Mouse (Mus musculus) limb, embryonic 12.5 days (tissue): ENCODE data around the gene Mkrn2. TPM values are rescaled to one million over a fixed set of nuclear protein-coding genes. Genes with fewer than 3 reads are reported as not detected.

Experiments
- ATAC-seq: fragments of 200-750 bp; cut with Nextera tagmentation; 2 replicates; pipeline ENCODE4 v1.8.0; 2017; ENCODE audit warnings: low read depth, moderate TSS enrichment; ENCODE audit not compliant: insufficient number of reproducible peaks, insufficient read depth, low FRiP score, low TSS enrichment
- H3K27ac ChIP-seq: fragments of 300-500 bp; sonication (generic); 2 replicates; pipeline ENCODE4 v1.5.1; 2016; ENCODE audit warnings: mild to moderate bottlenecking, moderate library complexity
- H3K27me3 ChIP-seq: fragments of 300-500 bp; sonication (generic); 2 replicates; pipeline ENCODE4 v1.6.1; 2016; ENCODE audit warnings: mild to moderate bottlenecking, moderate library complexity
- H3K36me3 ChIP-seq: fragments of 300-500 bp; sonication (generic); 2 replicates; pipeline ENCODE4 v1.6.1; 2016; ENCODE audit warnings: mild to moderate bottlenecking, moderate library complexity
- H3K4me1 ChIP-seq: fragments of 300-500 bp; sonication (generic); replicated peaks from 2 replicates; pipeline ENCODE4 v1.6.1; 2016
- H3K4me2 ChIP-seq: fragments of 300-500 bp; sonication (generic); 2 replicates; pipeline ENCODE4 v1.6.1; 2016; ENCODE audit warnings: mild to moderate bottlenecking, moderate library complexity
- H3K4me3 ChIP-seq: fragments of 300-500 bp; sonication (generic); replicated peaks from 2 replicates; pipeline ENCODE4 v1.5.1; 2016; ENCODE audit warnings: mild to moderate bottlenecking
- H3K9ac ChIP-seq: fragments of 300-500 bp; sonication (generic); replicated peaks from 2 replicates; pipeline ENCODE4 v1.6.1; 2016; ENCODE audit warnings: mild to moderate bottlenecking, moderate library complexity
- H3K9me3 ChIP-seq: fragments of 300-500 bp; sonication (generic); 2 replicates; pipeline ENCODE4 v1.6.1; 2016; ENCODE audit warnings: mild to moderate bottlenecking, moderate library complexity
- WGBS: fragments of 180-500 bp; shearing (Covaris S2); methylation state at CpG from one replicate; pipeline ENCODE4 v1.1.7; 2016; 5-methylcytosine and 5-hydroxymethylcytosine counted together
- polyA plus RNA-seq: library from polyadenylated mRNA; unstranded; fragments of >200 nt; fragmentation: Nextera tagmentation; extraction: Ambion mirVana; gene quantifications from 2 replicates; pipeline ENCODE4 v1.2.1, GENCODE M21; 2016

The Mkrn2 gene
- polyA plus RNA-seq, 1 experiment from 2014 or later = 28.4 TPM

DNA sequence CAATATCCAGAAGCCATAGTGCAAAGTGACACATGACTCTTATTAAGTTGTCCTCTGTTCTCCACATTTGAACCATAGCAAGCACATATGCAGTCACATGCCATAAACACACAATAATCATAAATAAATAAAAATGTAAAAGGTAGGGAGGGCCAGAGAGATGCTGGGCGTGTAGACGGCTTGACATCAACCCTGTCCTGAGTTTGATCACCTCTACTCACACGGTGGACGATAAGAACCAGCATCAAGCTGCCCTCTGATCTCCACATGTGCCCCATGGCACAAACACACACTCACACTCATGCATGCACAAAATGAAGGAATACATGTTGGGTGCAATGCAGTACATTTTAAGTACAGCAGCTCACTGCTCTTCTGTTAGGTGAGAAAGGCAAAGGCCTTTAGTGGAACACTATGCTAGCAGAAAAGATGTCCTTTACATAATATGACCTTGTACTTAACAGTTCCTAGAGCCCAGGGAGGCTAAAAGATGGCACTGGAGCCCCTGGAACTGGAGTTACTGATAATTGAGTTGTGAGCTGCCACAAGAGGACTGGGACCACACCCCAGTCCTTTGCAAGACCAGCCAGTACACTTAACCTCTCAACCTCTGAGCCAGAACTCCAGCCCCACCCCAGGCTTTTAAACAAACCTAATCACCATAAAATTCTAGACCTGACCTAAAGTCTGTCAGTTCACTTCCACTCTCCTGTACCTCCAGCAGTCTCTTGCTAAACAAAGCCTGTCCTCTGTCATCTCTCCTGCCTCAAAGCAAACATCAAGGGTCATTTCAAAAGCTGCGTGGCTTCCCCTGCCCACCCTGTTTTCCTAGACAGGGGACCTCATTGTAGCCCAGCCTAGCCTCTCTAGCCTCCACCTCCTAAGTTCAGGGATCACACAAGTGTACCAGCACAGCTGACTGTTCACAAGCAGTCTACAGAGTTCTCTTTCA, 49.0 kb downstream of the Mkrn2 start:
- Histone ChIP-seq H3K27ac (no peak overlapping the region), H3K4me2 (no peak overlapping the region), H3K9ac (no peak overlapping the region), H3K9me3 (no peaks in the 10 kb centered on the region), H3K4me1 (peaks cover 28% of the 10 kb centered on the region), H3K27me3 (no peaks in the 10 kb centered on the region), H3K4me3 (no peak overlapping the region), H3K36me3 (no peaks in the 10 kb centered on the region)
- 59% methylated on average over 5 of the region's 5 CpGs for whole genome bisulfite sequencing
- no peak for ATAC-seq

- no peaks in the 10 kb centered on the region for H3K27me3 ChIP-seq
- peaks cover 28% of the 10 kb centered on the region for H3K4me1 ChIP-seq
- no peak overlapping the region for H3K27ac ChIP-seq
- H3K4me2 ChIP-seq = no peak overlapping the region
- no peaks in the 10 kb centered on the region for H3K36me3 ChIP-seq
- H3K9ac ChIP-seq = no peak overlapping the region
- no peak overlapping the region for H3K4me3 ChIP-seq
- no peaks in the 10 kb centered on the region for H3K9me3 ChIP-seq
- no peak for ATAC-seq
Observed at GRCm38 (mm10) chr6:115651719-115652118, 50.0 kb downstream of the Mkrn2 start.

- ATAC-seq = no peak
- Histone ChIP-seq H3K9me3 (no peaks in the 10 kb centered on the region), H3K27ac (no peak overlapping the region), H3K4me2 (no peak overlapping the region), H3K27me3 (no peaks in the 10 kb centered on the region), H3K36me3 (no peaks in the 10 kb centered on the region), H3K9ac (no peak overlapping the region), H3K4me1 (peaks cover 28% of the 10 kb centered on the region), H3K4me3 (no peak overlapping the region)
- WGBS = 75% methylated on average over 2 of the region's 2 CpGs
Observed at GRCm38 (mm10) chr6:115653939-115654338, 52.2 kb downstream of the Mkrn2 start.

GRCm38 (mm10) chr6:115658802-115659201, 57.1 kb downstream of the Mkrn2 start:
- H3K4me1 ChIP-seq = peaks cover 18% of the 10 kb centered on the region
- H3K27me3 ChIP-seq = no peaks in the 10 kb centered on the region
- H3K4me3 ChIP-seq = no peak overlapping the region
- no peaks in the 10 kb centered on the region for H3K9me3 ChIP-seq
- no peak for ATAC-seq
- H3K36me3 ChIP-seq = peaks cover 18% of the 10 kb centered on the region
- H3K9ac ChIP-seq = no peak overlapping the region
- no peak overlapping the region for H3K4me2 ChIP-seq
- H3K27ac ChIP-seq = no peak overlapping the region

DNA sequence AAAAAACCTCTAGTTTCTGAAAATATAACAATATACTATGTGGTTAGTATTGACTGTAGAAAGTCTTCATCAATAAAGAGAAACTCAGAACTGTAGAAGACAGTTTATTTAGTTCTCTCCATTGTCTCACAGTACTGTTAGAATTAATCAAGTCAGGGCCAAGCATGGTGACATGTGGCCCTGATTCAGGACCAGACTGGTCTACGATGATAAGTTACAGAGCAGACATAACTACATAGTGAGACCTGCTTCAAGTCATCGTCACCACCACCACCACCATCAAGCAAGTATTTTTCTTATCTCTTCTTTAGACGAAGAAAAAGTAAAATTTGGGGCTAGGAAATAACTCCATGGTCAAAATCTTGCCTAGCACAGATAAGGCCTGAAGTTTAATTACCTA, 62.6 kb downstream of the Mkrn2 start:
- H3K4me2 ChIP-seq = no peak overlapping the region
- H3K27ac ChIP-seq = no peak overlapping the region
- WGBS = 88% methylated on average over 3 of the region's 3 CpGs
- peaks cover 27% of the 10 kb centered on the region for H3K4me1 ChIP-seq
- H3K36me3 ChIP-seq = peaks cover 23% of the 10 kb centered on the region
- no peak overlapping the region for H3K9ac ChIP-seq
- no peaks in the 10 kb centered on the region for H3K27me3 ChIP-seq
- no peak for ATAC-seq
- H3K4me3 ChIP-seq = no peak overlapping the region
- H3K9me3 ChIP-seq = no peaks in the 10 kb centered on the region

GRCm38 (mm10) chr6:115666641-115667040, 64.9 kb downstream of the Mkrn2 start:
- no peak overlapping the region for H3K27ac ChIP-seq
- H3K27me3 ChIP-seq = no peaks in the 10 kb centered on the region
- no peak overlapping the region for H3K4me3 ChIP-seq
- no peak for ATAC-seq
- 83% methylated on average over 4 of the region's 4 CpGs for WGBS
- no peak overlapping the region for H3K4me2 ChIP-seq
- no peak overlapping the region for H3K9ac ChIP-seq
- peaks cover 12% of the 10 kb centered on the region; the same call in 1 of the 2 replicates for H3K4me1 ChIP-seq
- no peaks in the 10 kb centered on the region for H3K9me3 ChIP-seq
- H3K36me3 ChIP-seq = peaks cover 17% of the 10 kb centered on the region

Other genes with a start within 250 kb of the Mkrn2 start
- 0.65 and 0.79 TPM in 2 replicates for gene Pparg, start 241.0 kb upstream of the Mkrn2 start, polyA plus RNA-seq
- gene Tsen2, start 57.2 kb upstream of the Mkrn2 start, polyA plus RNA-seq = 27.6 and 30.2 TPM in 2 replicates
- gene Mkrn2os, start 9.3 kb upstream of the Mkrn2 start, polyA plus RNA-seq = 0.14 TPM in 1 of 2 replicates, not detected in the other
- 134 and 135 TPM in 2 replicates for gene Raf1, start 74.7 kb downstream of the Mkrn2 start, polyA plus RNA-seq
- gene Tmem40, start 160.5 kb downstream of the Mkrn2 start, polyA plus RNA-seq = 1.7 and 1.9 TPM in 2 replicates
- gene Cand2, start 172.6 kb downstream of the Mkrn2 start, polyA plus RNA-seq = 66.9 and 71.8 TPM in 2 replicates
- gene Rpl32, start 206.8 kb downstream of the Mkrn2 start, polyA plus RNA-seq = 2,195 and 2,268 TPM in 2 replicates
- gene Efcab12, start 236.5 kb downstream of the Mkrn2 start, polyA plus RNA-seq = 0.45 and 0.51 TPM in 2 replicates